Mouse (Mus musculus) heart, embryonic 12.5 days (tissue): Measurements from ENCODE around the gene Myl9. TPM values are rescaled to one million over a fixed set of nuclear protein-coding genes. Genes with fewer than 3 reads are reported as not detected.
A peak's percentile ranks its signal among the peaks of the same experiment; 100 is the strongest.
"Not testable (repeated sequence)": the region's sequence is repeated elsewhere in the genome, so short reads cannot be mapped to it uniquely, and the experiment has no call there.

ENCODE experiments used
- ATAC-seq: fragments of 200-750 bp; cut with Nextera tagmentation; 2 replicates; pipeline ENCODE4 v1.8.0; 2017; ENCODE audit warnings: moderate TSS enrichment, moderate library complexity; ENCODE audit not compliant: insufficient number of reproducible peaks, low FRiP score
- H3K27ac ChIP-seq: fragments of 300-500 bp; sonication (generic); 2 replicates; pipeline ENCODE4 v1.5.1; 2016; ENCODE audit warnings: mild to moderate bottlenecking, moderate library complexity; ENCODE audit not compliant: poor library complexity, severe bottlenecking
- H3K27me3 ChIP-seq: fragments of 300-500 bp; sonication (generic); replicated peaks from 2 replicates; pipeline ENCODE4 v1.6.1; 2016; ENCODE audit warnings: mild to moderate bottlenecking, moderate library complexity
- H3K36me3 ChIP-seq: fragments of 300-500 bp; sonication (generic); 2 replicates; pipeline ENCODE4 v1.6.1; 2016; ENCODE audit warnings: mild to moderate bottlenecking, moderate library complexity
- H3K4me1 ChIP-seq: fragments of 300-500 bp; sonication (generic); replicated peaks from 2 replicates; pipeline ENCODE4 v1.6.1; 2016; ENCODE audit warnings: mild to moderate bottlenecking
- H3K4me2 ChIP-seq: fragments of 300-500 bp; sonication (generic); 2 replicates; pipeline ENCODE4 v1.6.1; 2016; ENCODE audit warnings: mild to moderate bottlenecking, moderate library complexity
- H3K4me3 ChIP-seq: fragments of 300-500 bp; sonication (generic); 2 replicates; pipeline ENCODE4 v1.5.1; 2016; ENCODE audit warnings: mild to moderate bottlenecking
- H3K9ac ChIP-seq: fragments of 300-500 bp; sonication (generic); 2 replicates; pipeline ENCODE4 v1.6.1; 2016; ENCODE audit warnings: mild to moderate bottlenecking, moderate library complexity
- H3K9me3 ChIP-seq: fragments of 300-500 bp; sonication (generic); replicated peaks from 2 replicates; pipeline ENCODE4 v1.6.1; 2016; ENCODE audit warnings: mild to moderate bottlenecking, moderate library complexity
- WGBS: fragments of 180-500 bp; shearing (Covaris S2); methylation state at CpG from one replicate; pipeline ENCODE4 v1.1.7; 2016; 5-methylcytosine and 5-hydroxymethylcytosine counted together
- polyA plus RNA-seq: library from polyadenylated mRNA; unstranded; fragments of >200 nt; fragmentation: Nextera tagmentation; extraction: Ambion mirVana; gene quantifications from 2 replicates; pipeline ENCODE4 v1.2.1, GENCODE M21; 2016

Gene Myl9
- polyA plus RNA-seq, 1 experiment from 2014 or later = 1,723 TPM

DNA sequence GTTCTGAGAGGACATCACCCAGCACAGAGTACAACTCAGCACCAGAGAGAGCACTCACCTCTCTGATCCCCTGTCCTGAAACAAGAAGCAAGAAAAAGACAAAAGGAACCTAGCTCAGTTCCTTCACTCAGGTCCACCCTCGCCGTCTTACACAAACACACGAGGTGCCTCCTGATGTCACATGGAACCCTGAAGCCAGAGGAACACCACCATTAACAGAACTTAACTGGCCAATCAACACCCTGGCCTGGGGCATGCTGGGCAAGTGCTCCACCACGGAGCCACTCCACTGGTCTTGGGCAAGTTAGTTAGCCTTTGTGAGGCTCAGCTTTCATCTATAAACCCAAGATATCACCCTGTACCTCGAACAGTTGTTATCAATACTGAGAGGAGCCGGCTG, 31.7 kb downstream of the Myl9 start:
- ATAC-seq = no peak
- Histone ChIP-seq H3K27me3 (no peaks in the 10 kb centered on the region), H3K36me3 (no peaks in the 10 kb centered on the region), H3K27ac (no peak overlapping the region), H3K9ac (no peak overlapping the region), H3K4me3 (no peak overlapping the region), H3K4me1 (no peaks in the 10 kb centered on the region), H3K9me3 (no peaks in the 10 kb centered on the region), H3K4me2 (no peak overlapping the region)
- 67% methylated on average over 6 of the region's 6 CpGs for WGBS

- H3K4me2 ChIP-seq = no peak overlapping the region
- H3K36me3 ChIP-seq = no peaks in the 10 kb centered on the region
- H3K4me1 ChIP-seq = 0 out of 2 replicates have a peak, but pooled peaks cover 5% of the 10 kb centered on the region
- WGBS = 40% methylated on average over 2 of the region's 2 CpGs
- no peak overlapping the region for H3K9ac ChIP-seq
- H3K27me3 ChIP-seq = no peaks in the 10 kb centered on the region
- no peaks in the 10 kb centered on the region for H3K9me3 ChIP-seq
- H3K27ac ChIP-seq = no peak overlapping the region
- no peak for ATAC-seq
- H3K4me3 ChIP-seq = no peak overlapping the region
These were observed 34.4 kb downstream of the Myl9 start for GRCm38 (mm10) chr2:156809579-156809978.

GRCm38 (mm10) chr2:156810716-156811115, 35.5 kb downstream of the Myl9 start:
- H3K4me2 ChIP-seq = no peak overlapping the region
- H3K4me3 ChIP-seq = no peak overlapping the region
- no peaks in the 10 kb centered on the region for H3K36me3 ChIP-seq
- H3K27ac ChIP-seq = no peak overlapping the region
- H3K27me3 ChIP-seq = no peaks in the 10 kb centered on the region
- peaks cover 8% of the 10 kb centered on the region; the same call in 1 of the 2 replicates for H3K4me1 ChIP-seq
- no peaks in the 10 kb centered on the region for H3K9me3 ChIP-seq
- ATAC-seq = no peak
- 97% methylated on average over 10 of the region's 10 CpGs for WGBS
- no peak overlapping the region for H3K9ac ChIP-seq

DNA sequence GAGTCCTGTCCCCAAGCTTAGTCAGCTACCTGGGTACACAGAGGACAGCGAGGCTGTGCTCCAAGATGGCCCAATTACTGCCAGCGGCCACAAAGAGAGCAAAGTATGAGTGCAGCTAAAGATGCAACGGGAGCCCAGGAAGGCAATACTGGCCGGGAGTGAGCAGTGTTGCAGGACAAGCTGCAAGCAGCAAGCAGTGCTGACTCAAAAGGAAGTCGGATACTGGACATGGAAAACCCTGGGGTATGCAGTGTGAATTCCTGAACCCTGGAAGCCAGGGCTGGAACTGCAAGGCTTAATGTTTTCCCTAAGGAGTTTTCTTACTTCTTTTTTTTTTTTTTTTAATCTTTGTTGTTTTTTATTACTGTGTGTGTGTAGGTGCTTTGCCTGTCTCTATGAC, 36.3 kb downstream of the Myl9 start:
- WGBS = 63% methylated on average over 5 of the region's 5 CpGs
- Histone ChIP-seq H3K27me3 (no peaks in the 10 kb centered on the region), H3K9me3 (no peaks in the 10 kb centered on the region), H3K9ac (no peak overlapping the region), H3K27ac (no peak overlapping the region), H3K4me1 (peaks cover 8% of the 10 kb centered on the region; the same call in 1 of the 2 replicates), H3K4me2 (no peak overlapping the region), H3K36me3 (no peaks in the 10 kb centered on the region), H3K4me3 (no peak overlapping the region)
- ATAC-seq = no peak

- peak overlapping the region; percentile 30; the same call in 1 of the 2 replicates for H3K4me2 ChIP-seq
- no peak overlapping the region for H3K4me3 ChIP-seq
- H3K36me3 ChIP-seq = no peaks in the 10 kb centered on the region
- H3K9ac ChIP-seq = no peak overlapping the region
- H3K9me3 ChIP-seq = no peaks in the 10 kb centered on the region
- peak overlapping the region; percentile 71 for H3K27ac ChIP-seq
- H3K27me3 ChIP-seq = no peaks in the 10 kb centered on the region
- peak; percentile 66; the same call in 1 of the 2 replicates for ATAC-seq
- WGBS = 25% methylated on average over 8 of the region's 8 CpGs
- peaks cover 8% of the 10 kb centered on the region; the same call in 1 of the 2 replicates for H3K4me1 ChIP-seq
These were observed 39.2 kb downstream of the Myl9 start for GRCm38 (mm10) chr2:156814344-156814801.

DNA sequence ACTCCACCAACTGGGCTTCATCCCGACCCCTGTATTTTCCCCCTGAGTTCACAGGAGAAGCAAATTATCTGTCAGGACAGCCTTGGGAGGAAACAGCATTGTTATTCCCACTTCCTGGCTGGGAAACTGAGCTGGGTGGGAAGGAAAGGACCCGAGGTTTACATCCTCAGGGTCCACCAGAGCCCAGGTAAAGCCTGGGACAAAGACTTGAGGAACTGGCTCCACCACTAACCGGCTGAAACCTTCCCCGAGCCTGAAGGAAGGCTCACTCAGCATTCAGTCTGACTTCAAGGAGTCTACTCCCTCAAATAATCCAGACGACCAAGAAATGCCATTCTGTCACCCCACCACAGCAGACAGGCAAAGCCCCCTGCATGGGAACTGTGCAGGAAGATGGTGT, 39.7 kb downstream of the Myl9 start:
- ATAC-seq = 0 out of 2 replicates have a peak, but pooled peaks have one; percentile 14
- peak overlapping the region; percentile 71 for H3K27ac ChIP-seq
- no peaks in the 10 kb centered on the region for H3K36me3 ChIP-seq
- H3K9ac ChIP-seq = no peak overlapping the region
- H3K27me3 ChIP-seq = no peaks in the 10 kb centered on the region
- H3K4me3 ChIP-seq = no peak overlapping the region
- no peaks in the 10 kb centered on the region for H3K9me3 ChIP-seq
- WGBS = 20% methylated on average over 5 of the region's 5 CpGs
- peaks cover 8% of the 10 kb centered on the region; the same call in 1 of the 2 replicates for H3K4me1 ChIP-seq
- H3K4me2 ChIP-seq = no peak overlapping the region

DNA sequence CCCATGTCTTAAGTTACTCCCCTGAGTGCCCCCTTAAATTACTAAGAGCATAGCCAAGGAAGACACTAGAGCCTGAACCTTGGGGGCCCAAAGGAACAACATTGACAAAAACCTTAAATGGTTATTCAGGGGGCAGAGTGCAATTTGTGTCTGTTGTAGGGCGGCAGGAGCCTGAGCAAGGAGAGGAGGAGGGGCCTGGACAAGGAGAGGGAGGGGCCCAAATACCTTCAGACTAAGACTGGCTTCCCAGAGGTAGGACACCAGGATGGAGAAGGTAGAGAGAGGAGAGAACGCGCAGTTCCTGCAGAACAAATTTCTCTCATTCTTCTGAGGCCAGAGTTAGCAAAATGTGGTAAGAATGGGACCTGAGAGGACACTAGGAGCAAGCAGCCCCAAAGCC, 40.2 kb downstream of the Myl9 start:
- WGBS = 77% methylated on average over 3 of the region's 3 CpGs
- Histone ChIP-seq H3K36me3 (no peaks in the 10 kb centered on the region), H3K9ac (no peak overlapping the region), H3K4me1 (peaks cover 8% of the 10 kb centered on the region; the same call in 1 of the 2 replicates), H3K4me3 (no peak overlapping the region), H3K27me3 (no peaks in the 10 kb centered on the region), H3K27ac (no peak overlapping the region), H3K9me3 (no peaks in the 10 kb centered on the region), H3K4me2 (no peak overlapping the region)
- no peak for ATAC-seq

DNA sequence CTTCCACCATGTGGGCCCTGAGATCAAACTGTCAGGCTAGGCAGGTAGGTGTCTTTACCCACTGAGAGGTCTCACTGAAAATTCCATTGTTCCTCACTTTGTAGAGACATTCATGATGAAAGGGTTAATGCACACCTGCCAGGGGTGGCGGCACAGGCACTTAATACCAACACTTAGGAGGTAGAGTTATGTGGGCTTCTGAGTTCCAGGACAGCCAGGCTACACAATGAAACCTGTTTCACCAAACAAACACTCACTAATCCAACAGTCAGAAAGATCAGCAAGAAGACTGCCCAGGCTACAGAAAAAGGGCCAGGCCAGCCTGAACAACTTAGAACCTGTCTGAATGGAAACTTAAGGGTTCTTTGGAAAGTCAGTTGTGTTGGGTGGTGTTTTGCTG, 40.9 kb downstream of the Myl9 start:
- Histone ChIP-seq H3K27me3 (no peaks in the 10 kb centered on the region), H3K36me3 (no peaks in the 10 kb centered on the region), H3K27ac (no peak overlapping the region), H3K4me3 (no peak overlapping the region), H3K4me1 (peaks cover 8% of the 10 kb centered on the region; the same call in 1 of the 2 replicates), H3K9me3 (no peaks in the 10 kb centered on the region), H3K4me2 (no peak overlapping the region), H3K9ac (no peak overlapping the region)
- WGBS = 85% methylated on average over 1 of the region's 1 CpGs
- ATAC-seq = no peak

GRCm38 (mm10) chr2:156825128-156825527, 49.9 kb downstream of the Myl9 start:
- peaks cover 10% of the 10 kb centered on the region for H3K36me3 ChIP-seq
- ATAC-seq, H3K4me2 ChIP-seq, H3K9me3 ChIP-seq, H3K27me3 ChIP-seq, H3K9ac ChIP-seq, H3K4me1 ChIP-seq, H3K4me3 ChIP-seq, H3K27ac ChIP-seq: not testable (repeated sequence)
- 84% methylated on average over 6 of the region's 6 CpGs for WGBS

Other genes starting within 250 kb of the Myl9 start
- gene Aar2, start 227.8 kb upstream of the Myl9 start, polyA plus RNA-seq = 22.8 and 25.2 TPM in 2 replicates
- 72.1 and 73.4 TPM in 2 replicates for gene Dlgap4, start 161.7 kb upstream of the Myl9 start, polyA plus RNA-seq
- 42.8 and 43.1 TPM in 2 replicates for gene Tgif2, start 64.6 kb downstream of the Myl9 start, polyA plus RNA-seq
- gene 4930518I15Rik, start 82.5 kb downstream of the Myl9 start, polyA plus RNA-seq = 3.5 and 4.5 TPM in 2 replicates
- gene Rab5if, start 87.7 kb downstream of the Myl9 start, polyA plus RNA-seq = 193 and 203 TPM in 2 replicates
- 0.55 and 0.65 TPM in 2 replicates for gene Sla2, start 111.8 kb downstream of the Myl9 start, polyA plus RNA-seq
- 31.3 and 32.3 TPM in 2 replicates for gene Ndrg3, start 216.6 kb downstream of the Myl9 start, polyA plus RNA-seq
- gene Dsn1, start 231.7 kb downstream of the Myl9 start, polyA plus RNA-seq = 39.1 and 41.0 TPM in 2 replicates